Mouse (Mus musculus) heart, adult 8-10 months (tissue): ENCODE results near the gene Ap1s1. TPM values are rescaled to one million over a fixed set of nuclear protein-coding genes. Genes with fewer than 3 reads are reported as not detected.

ENCODE experiments used
- DNase-seq: peaks from one replicate; pipeline ENCODE4 v3.0.0; 2022; ENCODE audit warnings: low spot score
- microRNA-seq: library from miRNA; unstranded; fragments of <30 nt; microRNA quantifications from one replicate; pipeline ENCODE4 v1.2.0, GENCODE M21; 2022
- total RNA-seq, 4 experiments: library from RNA; stranded (reverse); gene quantifications; 2 replicates each; pipeline ENCODE4 v1.2.4; 2022

Ap1s1 gene
- total RNA-seq, 4 experiments from 2014 or later = 30.2 to 40.5 (median 38.2) TPM

GRCm38 (mm10) chr5:137025132-137025531, 20.8 kb downstream of the Ap1s1 start:
- peak; percentile 63 for DNase-seq

GRCm38 (mm10) chr5:137024318-137024717, 21.6 kb downstream of the Ap1s1 start:
- DNase-seq = no peak

- DNase-seq = no peak
Measured at GRCm38 (mm10) chr5:137015913-137016312, 30.0 kb downstream of the Ap1s1 start.

GRCm38 (mm10) chr5:137012401-137012950, 33.5 kb downstream of the Ap1s1 start:
- DNase-seq = no peak

GRCm38 (mm10) chr5:137009988-137010387, 35.9 kb downstream of the Ap1s1 start:
- DNase-seq = no peak

GRCm38 (mm10) chr5:137007276-137007675, 38.7 kb downstream of the Ap1s1 start:
- no peak for DNase-seq

GRCm38 (mm10) chr5:137000612-137001011, 45.3 kb downstream of the Ap1s1 start:
- no peak for DNase-seq

GRCm38 (mm10) chr5:136999449-136999848, 46.5 kb downstream of the Ap1s1 start:
- DNase-seq = no peak

GRCm38 (mm10) chr5:136989801-136990200, 56.1 kb downstream of the Ap1s1 start:
- DNase-seq = no peak

- no peak for DNase-seq
Measured at GRCm38 (mm10) chr5:136988420-136988819, 57.5 kb downstream of the Ap1s1 start.

- no peak for DNase-seq
Measured at GRCm38 (mm10) chr5:136987934-136988271, 58.0 kb downstream of the Ap1s1 start, which contains the start of gene Znhit1. Gene Znhit1, minus strand, starts transcription at chr5:136988021.

- DNase-seq = peak; percentile 86
Measured at GRCm38 (mm10) chr5:136987138-136987933, 58.6 kb downstream of the Ap1s1 start.

- peak; percentile 97 for DNase-seq
Measured at GRCm38 (mm10) chr5:136986695-136987137, 59.2 kb downstream of the Ap1s1 start, which contains the start of gene Plod3. Gene Plod3, plus strand, starts transcription at chr5:136987019.

Small RNA genes within 50 kb of the gene (microRNA-seq; reads per million reads assigned to microRNA genes)
- 8.4 reads per million, percentile 22 among the genes with 10 or more reads in this experiment for gene Mir702

Other genes starting within 250 kb of the Ap1s1 start
- under 1 TPM; 0.09 to 0.75 (median 0.40) TPM for gene Col26a1, start 162.9 kb downstream of the Ap1s1 start, total RNA-seq
- gene Ift22, start 138.0 kb downstream of the Ap1s1 start, total RNA-seq = 10 to 100 TPM in 2 of 4 experiments, 1 to 10 TPM in 2; 8.7 to 14.6 (median 10.3) TPM
- gene Fis1, start 92.9 kb downstream of the Ap1s1 start, total RNA-seq = 100 to 1,000 TPM; 192 to 210 (median 197) TPM
- 1 to 10 TPM; 5.1 to 8.7 (median 8.0) TPM for gene Cldn15, start 79.5 kb downstream of the Ap1s1 start, total RNA-seq
- gene Plod3, start 59.1 kb downstream of the Ap1s1 start, total RNA-seq = 10 to 100 TPM; 28.8 to 35.8 (median 34.9) TPM
- gene Znhit1, start 58.1 kb downstream of the Ap1s1 start, total RNA-seq = 10 to 100 TPM; 65.8 to 76.4 (median 71.6) TPM
- not detected for gene Vgf, start 19.7 kb downstream of the Ap1s1 start, total RNA-seq
- gene Serpine1, start 26.1 kb upstream of the Ap1s1 start, total RNA-seq = 10 to 100 TPM; 33.2 to 59.2 (median 47.4) TPM
- 10 to 100 TPM; 20.2 to 22.1 (median 21.5) TPM for gene Trim56, start 70.1 kb upstream of the Ap1s1 start, total RNA-seq
- not detected for gene Muc3, start 103.2 kb upstream of the Ap1s1 start, total RNA-seq
- gene Muc3a, start 166.3 kb upstream of the Ap1s1 start, total RNA-seq = under 1 TPM in 3 of 4 experiments, not detected in 1; 0.23 to 0.60 (median 0.28) TPM
- 1 to 10 TPM; 1.5 to 3.3 (median 1.9) TPM for gene Ache, start 241.4 kb upstream of the Ap1s1 start, total RNA-seq
- 10 to 100 TPM in 2 of 4 experiments, 1 to 10 TPM in 2; 7.7 to 10.4 (median 9.7) TPM for gene Ufsp1, start 248.5 kb upstream of the Ap1s1 start, total RNA-seq